Mouse (Mus musculus): ENCODE data around the gene Bud23.
A peak's percentile ranks its signal among the peaks of the same experiment; 100 is the strongest.
"Not testable (repeated sequence)": the region's sequence is repeated elsewhere in the genome, so short reads cannot be mapped to it uniquely, and the experiment has no call there.

Bud23 gene

GRCm38 (mm10) chr5:135064909-135065446 is at the start of gene Bud23:
Bud23 (minus strand) TSS chr5:135064959.
- DNase-seq: not testable (repeated sequence)

GRCm38 (mm10) chr5:135113782-135114181 is 49.0 kb upstream of the Bud23 start:
- DNase-seq: no peak

- DNase-seq: no peak
Observed at GRCm38 (mm10) chr5:135109976-135110375, 45.2 kb upstream of the Bud23 start.

- DNase-seq: no peak
Observed at GRCm38 (mm10) chr5:135109426-135109825, 44.7 kb upstream of the Bud23 start.

GRCm38 (mm10) chr5:135109017-135109416 is 44.3 kb upstream of the Bud23 start:
- DNase-seq: no peak

- peak; percentile 59 to 62 for DNase-seq
Observed at GRCm38 (mm10) chr5:135107521-135108501, 43.1 kb upstream of the Bud23 start.

- DNase-seq: peak; percentile 28 to 39
Observed at GRCm38 (mm10) chr5:135106758-135107256, 42.0 kb upstream of the Bud23 start.

GRCm38 (mm10) chr5:135103999-135104660 is 39.4 kb upstream of the Bud23 start:
- no peak for DNase-seq

GRCm38 (mm10) chr5:135100981-135101380 is 36.2 kb upstream of the Bud23 start:
- DNase-seq: no peak

- DNase-seq: no peak
Observed at GRCm38 (mm10) chr5:135089653-135090052, 24.9 kb upstream of the Bud23 start, which contains the start of gene Mlxipl. Mlxipl (plus strand) TSS chr5:135089890.

GRCm38 (mm10) chr5:135086871-135087270 is 22.1 kb upstream of the Bud23 start:
- DNase-seq: no peak

- DNase-seq: no peak
Observed at GRCm38 (mm10) chr5:135080539-135080938, 15.8 kb upstream of the Bud23 start.

GRCm38 (mm10) chr5:135079578-135079977 is 14.8 kb upstream of the Bud23 start:
- DNase-seq: no peak

GRCm38 (mm10) chr5:135078482-135078810 is 13.7 kb upstream of the Bud23 start:
- no peak for DNase-seq

GRCm38 (mm10) chr5:135077564-135078481 is 13.1 kb upstream of the Bud23 start, which contains the start of gene Vps37d:
Vps37d (minus strand) TSS chr5:135078266.
- DNase-seq: peak; percentile 91 to 99

GRCm38 (mm10) chr5:135076931-135077505 is 12.3 kb upstream of the Bud23 start:
- DNase-seq: peak; percentile 37

- DNase-seq: peak in 1 of 2 experiments; percentile 13
Observed at GRCm38 (mm10) chr5:135076368-135076767, 11.6 kb upstream of the Bud23 start.

GRCm38 (mm10) chr5:135075655-135076054 is 10.9 kb upstream of the Bud23 start:
- DNase-seq: no peak

GRCm38 (mm10) chr5:135073349-135074150 is 8.8 kb upstream of the Bud23 start:
- DNase-seq: peak in 1 of 2 experiments; percentile 19

- no peak for DNase-seq
Observed at GRCm38 (mm10) chr5:135072720-135073119, 8.0 kb upstream of the Bud23 start.

- no peak for DNase-seq
Observed at GRCm38 (mm10) chr5:135072061-135072460, 7.3 kb upstream of the Bud23 start.
